Mouse (Mus musculus) C2C12 (cell line): ENCODE data around the gene Gsk3b.

Experiments
- MYOG ChIP-seq: IDR thresholded peaks from one replicate; pipeline ENCODE4 v1.6.1; 2011; ENCODE audit not compliant: control insufficient read depth, insufficient read length; ENCODE audit errors: extremely low read depth
- USF1 ChIP-seq: IDR thresholded peaks from one replicate; pipeline ENCODE4 v1.6.1; 2011; ENCODE audit warnings: low read depth, mild to moderate bottlenecking, control low read depth, moderate library complexity

- TF ChIP-seq MYOG (no peak), USF1 (no peak)
Observed at GRCm38 (mm10) chr16:38287762-38288161, 199.0 kb downstream of the Gsk3b start.
